Mouse (Mus musculus): ENCODE results near the gene Cyp2d9. TPM values are rescaled to one million over a fixed set of nuclear protein-coding genes. Genes with fewer than 3 reads are reported as not detected.
"Not testable (repeated sequence)": the region's sequence is repeated elsewhere in the genome, so short reads cannot be mapped to it uniquely, and the experiment has no call there.

The Cyp2d9 gene
- not detected in 2 replicates for polyA plus RNA-seq (2011; ENCODE audit: insufficient read length, low read depth, missing spikeins)

DNA sequence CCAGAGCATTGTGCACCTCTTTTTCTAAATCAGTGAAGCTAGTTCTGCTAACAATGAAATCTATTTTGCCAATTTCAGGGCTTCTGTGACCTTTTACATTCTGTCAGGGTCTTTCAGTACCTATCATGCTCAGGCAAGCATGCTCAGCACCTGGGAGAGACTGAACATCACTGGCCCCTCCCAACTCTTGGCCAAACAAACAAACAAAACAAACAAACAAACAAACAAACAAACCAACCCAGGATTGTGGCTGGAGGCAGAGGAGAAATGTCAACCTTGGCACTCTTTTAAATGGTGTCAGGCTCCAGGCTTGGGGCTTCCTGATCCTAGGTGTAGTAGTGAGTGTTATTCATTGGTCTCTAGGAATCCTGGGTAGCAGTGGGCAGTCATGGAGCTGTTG lies at the start of gene Cyp2d9:
Gene Cyp2d9, plus strand, starts transcription at position 301 of the 400 bp plus-strand sequence.
- TF ChIP-seq CTCF (IDR thresholded peaks at IDR 0.05; ENCODE audit: borderline replicate concordance, insufficient read depth, low read length) = no peak
- TF ChIP-seq POLR2A (IDR thresholded peaks at IDR 0.05; ENCODE audit: low read depth, low read length) = no peak
- no peaks in the 10 kb centered on the region for H3K4me1 ChIP-seq (ENCODE audit: control insufficient read depth, insufficient read depth, low read length)
- no peak within 1 kb of the TSS for H3K4me3 ChIP-seq (ENCODE audit: insufficient read depth, low read length)
- no peak within 1 kb of the TSS for H3K27ac ChIP-seq (ENCODE audit: insufficient read depth, low read length)

DNA sequence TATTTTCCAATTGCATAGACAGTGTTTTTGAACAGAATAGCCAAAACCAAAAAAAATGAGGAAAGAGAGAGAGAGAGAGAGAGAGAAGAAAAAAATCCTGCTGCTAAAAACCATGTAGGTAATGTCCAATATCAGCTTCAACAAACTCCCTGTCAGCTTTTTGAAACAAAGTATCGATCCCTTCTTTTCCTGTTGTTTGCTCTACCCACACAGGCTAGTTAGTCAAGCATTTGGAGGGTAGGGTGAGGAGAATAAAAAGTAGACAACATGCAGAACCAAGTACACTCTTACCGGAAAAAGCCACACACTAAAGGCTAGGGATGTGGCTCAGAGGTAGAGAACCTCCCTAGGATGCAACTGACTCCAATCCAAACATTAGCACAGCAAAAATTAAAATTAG lies 47.5 kb upstream of the Cyp2d9 start:
- Histone ChIP-seq H3K4me3 (ENCODE audit: insufficient read depth, low read length) (no peak overlapping the region), H3K4me1 (ENCODE audit: control insufficient read depth, insufficient read depth, low read length) (no peaks in the 10 kb centered on the region), H3K27ac (ENCODE audit: insufficient read depth, low read length) (no peak overlapping the region)
- TF ChIP-seq POLR2A (IDR thresholded peaks at IDR 0.05; ENCODE audit: low read depth, low read length) (no peak), CTCF (IDR thresholded peaks at IDR 0.05; ENCODE audit: borderline replicate concordance, insufficient read depth, low read length) (no peak)

DNA sequence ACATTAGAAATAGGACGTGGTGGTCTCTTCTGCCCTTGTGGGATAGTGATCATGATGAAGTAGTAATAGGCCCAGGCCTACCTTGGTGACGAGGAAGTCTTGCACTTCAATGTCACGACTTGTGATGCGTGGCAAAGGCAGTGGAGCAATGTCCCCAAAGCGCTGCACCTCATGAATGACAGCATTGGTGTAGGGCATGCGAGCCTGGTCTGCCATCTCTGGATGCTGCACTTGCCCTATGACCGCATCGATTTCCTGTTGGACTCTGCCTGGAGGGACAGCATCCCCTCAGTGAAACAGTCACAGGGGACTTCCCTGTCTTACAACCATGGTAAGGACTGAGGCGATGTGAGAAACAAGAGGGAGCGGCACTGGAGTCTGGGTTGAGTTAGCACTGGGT lies 43.3 kb upstream of the Cyp2d9 start:
- H3K27ac ChIP-seq (ENCODE audit: insufficient read depth, low read length); H3K4me3 ChIP-seq (ENCODE audit: insufficient read depth, low read length); H3K4me1 ChIP-seq (ENCODE audit: control insufficient read depth, insufficient read depth, low read length): not testable (repeated sequence)

DNA sequence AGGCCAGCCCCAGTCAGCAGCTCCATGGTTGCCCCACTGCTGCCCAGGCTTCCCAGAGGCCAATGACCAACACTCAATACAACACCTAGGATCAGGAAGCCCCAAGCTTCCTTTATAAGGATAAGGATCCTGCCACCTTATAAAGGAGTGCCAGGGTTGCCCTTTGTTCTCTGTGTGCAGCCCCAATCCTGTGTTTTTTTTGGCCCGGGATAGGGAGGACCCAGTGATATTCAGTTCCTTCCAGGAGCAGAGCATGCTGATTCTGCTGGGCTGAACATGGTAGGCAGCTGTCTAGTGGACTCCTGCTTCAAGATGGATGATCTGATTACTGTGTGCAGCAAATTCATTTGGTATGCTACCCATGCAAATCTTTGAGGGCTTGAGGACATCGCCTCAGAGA lies 39.3 kb upstream of the Cyp2d9 start, which contains the start of gene Cyp2d11:
Gene Cyp2d11, minus strand, starts transcription at position 101 of the 400 bp plus-strand sequence.
- H3K4me1 ChIP-seq (ENCODE audit: control insufficient read depth, insufficient read depth, low read length); H3K27ac ChIP-seq (ENCODE audit: insufficient read depth, low read length); H3K4me3 ChIP-seq (ENCODE audit: insufficient read depth, low read length): not testable (repeated sequence)

DNA sequence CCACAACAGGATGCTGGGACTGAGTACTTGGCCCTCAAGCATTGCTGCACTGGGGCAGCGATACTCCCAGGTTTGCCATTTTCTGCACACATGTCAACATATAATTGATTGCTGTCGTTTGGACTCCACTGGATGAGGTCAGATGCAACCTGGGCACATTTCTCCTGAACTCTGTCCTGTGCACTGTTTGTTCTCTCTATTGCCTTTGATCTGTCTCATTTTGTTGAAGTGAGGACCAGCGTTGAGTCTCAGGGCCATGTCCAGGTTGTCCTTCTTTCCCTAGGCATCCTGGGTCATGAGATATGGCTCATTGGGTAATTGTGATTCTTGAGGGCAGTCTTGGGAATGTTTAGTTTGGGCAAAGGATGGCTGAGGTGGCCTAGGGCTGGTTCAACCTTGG lies 37.3 kb upstream of the Cyp2d9 start:
- H3K4me1 ChIP-seq (ENCODE audit: control insufficient read depth, insufficient read depth, low read length); H3K27ac ChIP-seq (ENCODE audit: insufficient read depth, low read length); H3K4me3 ChIP-seq (ENCODE audit: insufficient read depth, low read length): not testable (repeated sequence)

DNA sequence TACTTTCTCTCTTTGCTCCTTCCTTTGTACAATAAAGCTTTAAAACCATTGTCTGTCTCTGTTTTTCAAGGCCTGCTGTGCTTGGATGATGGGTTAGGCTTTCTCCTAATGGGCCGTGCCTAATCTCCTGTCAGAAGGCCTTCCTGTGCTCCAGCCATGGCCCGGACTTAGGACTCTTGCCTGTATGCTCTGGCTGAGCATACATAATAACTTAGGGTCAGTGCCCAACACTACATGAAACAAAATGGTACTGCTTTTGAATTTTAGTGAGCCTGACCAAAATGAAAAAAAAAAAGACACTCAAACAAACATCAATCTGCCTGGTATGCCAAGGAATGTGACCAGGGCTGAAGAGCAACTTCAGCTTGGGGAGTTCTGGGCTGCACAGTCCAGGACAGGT lies 31.7 kb upstream of the Cyp2d9 start:
- TF ChIP-seq POLR2A (IDR thresholded peaks at IDR 0.05; ENCODE audit: low read depth, low read length) (no peak), CTCF (IDR thresholded peaks at IDR 0.05; ENCODE audit: borderline replicate concordance, insufficient read depth, low read length) (no peak)
- H3K27ac ChIP-seq (ENCODE audit: insufficient read depth, low read length) = no peak overlapping the region
- H3K4me1 ChIP-seq (ENCODE audit: control insufficient read depth, insufficient read depth, low read length) = no peaks in the 10 kb centered on the region
- H3K4me3 ChIP-seq (ENCODE audit: insufficient read depth, low read length) = no peak overlapping the region

DNA sequence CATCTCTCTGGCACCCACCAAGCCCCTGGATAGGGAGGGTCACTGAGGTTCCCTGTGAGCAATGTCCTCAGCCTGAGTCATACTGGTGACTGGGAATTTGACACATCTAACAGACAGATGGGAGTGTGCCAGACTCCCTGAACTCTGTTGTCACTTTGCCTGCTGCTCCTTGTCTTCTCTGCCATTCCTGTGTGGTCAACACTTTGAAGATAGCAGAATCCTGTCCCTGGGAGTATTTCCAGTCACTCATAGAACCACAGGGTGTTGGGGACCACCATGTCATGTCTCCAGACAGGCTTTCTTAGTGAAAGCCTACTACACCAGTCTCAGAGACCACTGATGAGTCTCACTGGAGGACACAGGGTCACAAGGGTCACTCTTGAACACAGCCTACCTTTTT lies 31.1 kb upstream of the Cyp2d9 start:
- H3K27ac ChIP-seq (ENCODE audit: insufficient read depth, low read length) = no peak overlapping the region
- no peak for TF ChIP-seq CTCF (IDR thresholded peaks at IDR 0.05; ENCODE audit: borderline replicate concordance, insufficient read depth, low read length)
- H3K4me3 ChIP-seq (ENCODE audit: insufficient read depth, low read length) = no peak overlapping the region
- no peaks in the 10 kb centered on the region for H3K4me1 ChIP-seq (ENCODE audit: control insufficient read depth, insufficient read depth, low read length)

DNA sequence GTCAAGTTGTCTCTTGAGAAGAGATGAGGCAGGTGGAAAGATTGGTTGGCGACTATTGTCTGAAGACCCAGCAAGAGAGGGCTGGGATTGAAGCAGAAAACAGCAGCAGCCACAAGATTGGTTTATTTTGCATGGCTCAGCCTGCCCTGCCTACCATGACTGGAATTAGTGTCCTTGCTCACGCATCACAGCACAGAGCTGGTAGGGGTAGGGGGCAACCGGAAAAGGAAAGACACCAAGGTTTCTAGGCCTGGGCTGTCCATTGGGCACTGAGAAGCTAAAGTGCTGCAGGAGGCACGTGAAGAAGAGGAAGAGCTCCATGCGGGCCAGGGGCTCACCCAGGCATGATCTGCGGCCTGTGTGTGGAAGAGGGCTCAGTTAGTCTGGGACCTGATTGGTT lies 30.5 kb upstream of the Cyp2d9 start:
- Histone ChIP-seq H3K4me3 (ENCODE audit: insufficient read depth, low read length) (no peak overlapping the region), H3K27ac (ENCODE audit: insufficient read depth, low read length) (no peak overlapping the region), H3K4me1 (ENCODE audit: control insufficient read depth, insufficient read depth, low read length) (no peaks in the 10 kb centered on the region)
- TF ChIP-seq POLR2A (IDR thresholded peaks at IDR 0.05; ENCODE audit: low read depth, low read length) (no peak), CTCF (IDR thresholded peaks at IDR 0.05; ENCODE audit: borderline replicate concordance, insufficient read depth, low read length) (no peak)

DNA sequence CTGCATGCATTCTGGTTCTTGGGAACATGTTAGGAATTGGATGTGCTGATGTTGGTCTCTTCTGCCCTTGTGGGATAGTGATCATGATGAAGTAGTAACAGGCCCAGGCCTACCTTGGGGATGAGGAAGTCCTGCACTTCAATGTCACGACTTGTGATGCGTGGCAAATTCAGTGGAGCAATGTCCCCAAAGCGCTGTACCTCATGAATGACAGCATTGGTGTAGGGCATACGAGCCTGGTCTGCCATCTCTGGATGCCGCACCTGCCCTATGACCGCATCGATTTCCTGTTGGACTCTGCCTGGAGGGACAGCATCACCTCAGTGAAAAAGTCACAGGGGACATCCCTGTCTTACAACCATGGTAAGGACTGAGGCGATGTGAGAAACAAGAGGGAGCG lies 29.6 kb upstream of the Cyp2d9 start:
- no peak for TF ChIP-seq CTCF (IDR thresholded peaks at IDR 0.05; ENCODE audit: borderline replicate concordance, insufficient read depth, low read length)
- no peak for TF ChIP-seq POLR2A (IDR thresholded peaks at IDR 0.05; ENCODE audit: low read depth, low read length)
- Histone ChIP-seq H3K4me1 (ENCODE audit: control insufficient read depth, insufficient read depth, low read length) (no peaks in the 10 kb centered on the region), H3K27ac (ENCODE audit: insufficient read depth, low read length) (no peak overlapping the region), H3K4me3 (ENCODE audit: insufficient read depth, low read length) (no peak overlapping the region)

DNA sequence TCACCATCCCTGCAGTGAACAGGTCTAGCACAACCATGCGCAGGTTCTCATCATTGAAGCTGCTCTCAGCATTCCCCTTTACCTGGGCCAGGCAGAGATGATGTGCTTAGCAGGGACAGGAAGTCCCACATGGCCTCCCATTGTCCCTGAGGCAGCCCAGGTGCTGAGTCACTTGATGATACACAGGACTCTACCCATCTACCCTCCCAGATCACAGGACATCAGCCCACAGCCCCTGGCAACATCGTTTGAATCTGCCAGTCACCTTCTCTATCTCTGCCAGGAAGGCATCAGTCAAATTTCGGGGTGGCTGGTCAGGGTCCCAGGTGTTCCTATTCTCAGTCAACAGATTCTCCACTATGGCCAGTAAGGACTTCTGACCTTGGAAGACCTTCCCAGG lies 29.1 kb upstream of the Cyp2d9 start:
- TF ChIP-seq CTCF (IDR thresholded peaks at IDR 0.05; ENCODE audit: borderline replicate concordance, insufficient read depth, low read length) = no peak
- Histone ChIP-seq H3K27ac (ENCODE audit: insufficient read depth, low read length) (no peak overlapping the region), H3K4me3 (ENCODE audit: insufficient read depth, low read length) (no peak overlapping the region), H3K4me1 (ENCODE audit: control insufficient read depth, insufficient read depth, low read length) (no peaks in the 10 kb centered on the region)

DNA sequence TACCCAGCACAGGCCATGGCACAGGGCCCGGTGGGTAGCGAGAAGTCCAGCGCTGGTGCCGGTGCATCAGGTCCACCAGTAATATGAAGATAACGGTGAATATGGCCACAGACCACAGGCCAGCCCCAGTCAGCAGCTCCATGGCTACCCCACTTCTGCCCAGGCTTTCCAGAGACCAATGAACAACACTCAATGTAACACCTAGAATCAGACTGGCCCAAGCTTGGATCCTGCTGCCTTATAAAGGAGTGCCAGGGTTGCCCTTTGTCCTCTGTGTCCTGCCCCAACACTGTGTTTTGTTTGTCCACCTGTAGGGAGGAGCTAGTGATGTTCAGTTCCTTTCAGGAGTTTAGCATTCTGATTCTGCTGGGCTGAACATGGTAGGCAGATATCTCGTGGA lies 26.3 kb upstream of the Cyp2d9 start, which contains the start of gene Cyp2d10:
Gene Cyp2d10, minus strand, starts transcription at position 215 of the 400 bp plus-strand sequence.
- no peak for TF ChIP-seq POLR2A (IDR thresholded peaks at IDR 0.05; ENCODE audit: low read depth, low read length)
- TF ChIP-seq CTCF (IDR thresholded peaks at IDR 0.05; ENCODE audit: borderline replicate concordance, insufficient read depth, low read length) = no peak
- Histone ChIP-seq H3K27ac (ENCODE audit: insufficient read depth, low read length) (no peak within 1 kb of the TSS), H3K4me1 (ENCODE audit: control insufficient read depth, insufficient read depth, low read length) (no peaks in the 10 kb centered on the region), H3K4me3 (ENCODE audit: insufficient read depth, low read length) (no peak within 1 kb of the TSS)
